8 mouse cellular contexts compared by ENCODE assay signal in the genomic region with DNA sequence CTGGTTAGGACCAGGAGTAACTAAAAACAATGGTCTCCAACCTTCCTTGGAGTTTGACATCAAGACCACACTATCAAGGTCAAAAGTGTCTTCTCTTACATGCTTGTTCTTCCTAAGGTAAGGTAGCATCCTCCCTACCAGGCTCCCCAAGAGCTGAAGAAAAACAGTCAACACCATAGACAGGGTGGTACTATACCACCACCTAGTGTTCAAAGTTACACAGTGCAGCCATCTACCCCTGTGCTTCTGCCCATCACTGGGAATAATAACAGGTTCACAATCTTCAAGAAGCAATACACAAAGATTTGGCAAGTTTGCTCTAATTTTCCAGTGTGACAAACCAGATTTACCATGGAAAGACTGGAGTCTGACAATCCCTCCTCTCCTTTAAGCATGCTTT. TPM values are rescaled to one million over a fixed set of nuclear protein-coding genes. Genes with fewer than 3 reads are reported as not detected.
DNase-seq lines count a peak whose midpoint lies in the region; ATAC-seq and TF ChIP-seq lines count a peak whose summit lies in the region.

No protein-coding gene starts in this region.

- no peak overlapping the region for H3K9ac ChIP-seq in kidney, embryonic 15.5 days
- H3K9ac ChIP-seq in heart, embryonic 14.5 days (ENCODE audit: low read length) = no peak overlapping the region
- no peak overlapping the region for H3K9ac ChIP-seq in stomach, postnatal 0 days (ENCODE audit: low read length)

- ATAC-seq in kidney, embryonic 15.5 days (replicated peaks; ENCODE audit: low FRiP score) = no peak
- peak; percentile 98 for ATAC-seq in common myeloid progenitor, adult 5-6 weeks (replicated peaks; ENCODE audit: low read depth, poor library complexity, severe bottlenecking)
- peak; percentile 50; the same call in 1 of the 2 replicates for ATAC-seq in heart, embryonic 14.5 days (ENCODE audit: insufficient number of reproducible peaks, insufficient read depth, low FRiP score, low read depth)
- ATAC-seq in stomach, postnatal 0 days (ENCODE audit: low FRiP score, low TSS enrichment) = no peak

- no peak overlapping the region for H3K27ac ChIP-seq in kidney, embryonic 15.5 days
- H3K27ac ChIP-seq in heart, embryonic 14.5 days (replicated peaks in 1 of 2; ENCODE audit: control insufficient read depth in 1 of 2, insufficient read depth in 1 of 2, low read depth in 2 of 2, low read length in 2 of 2) = no peak overlapping the region
- H3K27ac ChIP-seq in stomach, postnatal 0 days (replicated peaks) = no peak overlapping the region

- peak; percentile 5 for DNase-seq in kidney, adult 11 months
- peak; percentile 57 for DNase-seq in R1 (ENCODE audit: low read depth, low spot score)
- peak; percentile 68 for DNase-seq in layer of hippocampus, adult 11-12 months (ENCODE audit: low spot score)
- peak; percentile 39 for DNase-seq in lung, postnatal 14 days
- DNase-seq in stomach, postnatal 0 days (ENCODE audit: low spot score) = peak; percentile 29

- 0 out of 2 replicates have a peak, but pooled peaks cover 2% of the 10 kb centered on the region for H3K9me3 ChIP-seq in kidney, embryonic 15.5 days (replicated peaks)
- H3K9me3 ChIP-seq in heart, embryonic 14.5 days (ENCODE audit: control insufficient read depth, low read length) = peaks cover 10% of the 10 kb centered on the region; the same call in 1 of the 2 replicates
- H3K9me3 ChIP-seq in stomach, postnatal 0 days (ENCODE audit: control insufficient read depth, low read length) = no peaks in the 10 kb centered on the region

- no peak overlapping the region for H3K4me2 ChIP-seq in kidney, embryonic 15.5 days
- H3K4me2 ChIP-seq in heart, embryonic 14.5 days (ENCODE audit: low read length) = no peak overlapping the region
- H3K4me2 ChIP-seq in stomach, postnatal 0 days (replicated peaks; ENCODE audit: low read depth) = no peak overlapping the region

- TF ChIP-seq CTCF in stomach, postnatal 0 days (IDR thresholded peaks at IDR 0.05; ENCODE audit: low read depth) = peak; percentile 91

- H3K36me3 ChIP-seq in kidney, embryonic 15.5 days = peaks cover 46% of the 10 kb centered on the region
- H3K36me3 ChIP-seq in heart, embryonic 14.5 days (ENCODE audit: control insufficient read depth, insufficient read depth, low read length) = peaks cover 56% of the 10 kb centered on the region
- H3K36me3 ChIP-seq in stomach, postnatal 0 days (ENCODE audit: control insufficient read depth, insufficient read depth, low read length) = peaks cover 15% of the 10 kb centered on the region

- H3K4me3 ChIP-seq in kidney, embryonic 15.5 days (replicated peaks) = no peak overlapping the region
- H3K4me3 ChIP-seq in heart, embryonic 14.5 days (ENCODE audit: control insufficient read depth in 1 of 2, insufficient read depth in 1 of 2, low read depth in 1 of 2, low read length in 2 of 2) = no peak overlapping the region
- H3K4me3 ChIP-seq in stomach, postnatal 0 days (ENCODE audit: low read depth, low read length) = no peak overlapping the region

- no peaks in the 10 kb centered on the region for H3K27me3 ChIP-seq in kidney, embryonic 15.5 days
- H3K27me3 ChIP-seq in heart, embryonic 14.5 days (ENCODE audit: control insufficient read depth, insufficient read depth, low read length) = no peaks in the 10 kb centered on the region
- no peaks in the 10 kb centered on the region for H3K27me3 ChIP-seq in stomach, postnatal 0 days (ENCODE audit: control insufficient read depth, insufficient read depth, low read length)

- H3K4me1 ChIP-seq in kidney, embryonic 15.5 days = no peaks in the 10 kb centered on the region
- H3K4me1 ChIP-seq in heart, embryonic 14.5 days (ENCODE audit: control insufficient read depth in 2 of 2, insufficient read depth in 2 of 2, low read length in 2 of 2) = peaks cover 0 to 8% of the 10 kb centered on the region in 2 experiments; a peak in 1 of 4 replicates
- H3K4me1 ChIP-seq in stomach, postnatal 0 days (replicated peaks; ENCODE audit: control insufficient read depth, insufficient read depth) = no peaks in the 10 kb centered on the region

- no peak for TF ChIP-seq EP300 in stomach, postnatal 0 days (optimal IDR thresholded peaks at IDR 0.05)

RNA-seq across cellular contexts. Expression of gene Gm10181, which starts 15.4 kb away (rescaled TPM):
- polyA plus RNA-seq in kidney, embryonic 15.5 days (2015; fragmentation: Nextera tagmentation; extraction: Ambion mirVana) = not detected in 2 replicates
- not detected in 2 replicates for total RNA-seq in common myeloid progenitor, adult 5-6 weeks (2017)
- polyA plus RNA-seq in heart, embryonic 14.5 days (2014; fragmentation: Nextera tagmentation; extraction: Ambion mirVana) = not detected in 2 replicates
- not detected in 2 replicates for polyA plus RNA-seq in stomach, postnatal 0 days (2015; fragmentation: Nextera tagmentation; extraction: Ambion mirVana)

RNA-seq across cellular contexts. Expression of gene Herpud2, which starts 47.0 kb away (rescaled TPM):
- polyA plus RNA-seq in kidney, embryonic 15.5 days (2015; fragmentation: Nextera tagmentation; extraction: Ambion mirVana) = 32.4 and 32.7 TPM in 2 replicates
- total RNA-seq in common myeloid progenitor, adult 5-6 weeks (2017) = 20.8 and 28.0 TPM in 2 replicates
- 32.4 and 36.7 TPM in 2 replicates for polyA plus RNA-seq in heart, embryonic 14.5 days (2014; fragmentation: Nextera tagmentation; extraction: Ambion mirVana)
- 24.3 and 25.8 TPM in 2 replicates for polyA plus RNA-seq in stomach, postnatal 0 days (2015; fragmentation: Nextera tagmentation; extraction: Ambion mirVana)

Comparison
In these comparisons a context has a peak if more than half of its experiments do, and no peak if none do; other contexts are left out.
1. DNase-seq: peak in every context shown above with its lines; median percentile 68 in layer of hippocampus, adult 11-12 months; 57 in R1; 39 in lung, postnatal 14 days; 29 in stomach, postnatal 0 days; 5 in kidney, adult 11 months.
2. ATAC-seq: peak in common myeloid progenitor, adult 5-6 weeks (single experiment) and heart, embryonic 14.5 days (single experiment); none in kidney, embryonic 15.5 days (single experiment) and stomach, postnatal 0 days (single experiment).